ENCODE assay signal across 8 mouse cellular contexts in the genomic region with DNA sequence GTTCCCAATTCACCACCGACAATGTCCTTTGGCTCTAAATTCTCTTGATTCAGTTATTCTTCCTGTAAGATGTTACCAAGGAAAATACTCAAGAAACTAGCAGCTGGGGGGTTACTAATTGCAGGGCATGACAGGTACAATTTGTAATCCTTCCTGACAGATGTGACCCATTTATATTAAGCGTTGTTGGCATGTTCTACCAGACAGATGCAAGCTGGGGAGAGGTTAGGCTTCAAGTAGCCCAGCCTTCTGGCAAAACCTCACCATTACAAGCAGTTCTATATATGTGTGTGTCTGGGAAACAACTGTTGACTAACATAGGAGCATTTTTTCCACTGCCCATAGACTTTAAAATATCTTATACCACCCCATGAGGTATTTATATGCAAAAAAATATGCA.
"Had no signal": no experiment of that assay in that cellular context is flagged by ENCODE, and none has a peak within 500 bp of the region (broad histone marks: within the 10 kb centered on the region; RNA-seq: fewer than 3 reads in every experiment).

No protein-coding gene starts in this region.

- DNase-seq: kidney, postnatal 10 days; kidney, postnatal 4 days; left cerebral cortex, postnatal 4 days; lung, adult 2 months; lung, postnatal 36 days; right cerebral cortex, adult 18-20 months; right cerebral cortex, postnatal 25 days; thymus, postnatal 4 days had no signal
